Mouse (Mus musculus): Measurements from ENCODE around the gene Rhno1.
A peak's percentile ranks its signal among the peaks of the same experiment; 100 is the strongest.

The Rhno1 gene

GRCm38 (mm10) chr6:128361901-128362300, 810 bp downstream of the Rhno1 start:
- DNase-seq = no peak

- peak; percentile 86 for DNase-seq
Observed at GRCm38 (mm10) chr6:128358999-128359398, 3.7 kb downstream of the Rhno1 start.

GRCm38 (mm10) chr6:128355726-128356416, 6.8 kb downstream of the Rhno1 start, which contains the start of gene Tulp3:
TSS of gene Tulp3 (minus strand) at chr6:128355851.
- peak; percentile 99 to 100 for DNase-seq

- DNase-seq = peak; percentile 60 to 62
Observed at GRCm38 (mm10) chr6:128355201-128355681, 7.5 kb downstream of the Rhno1 start.

GRCm38 (mm10) chr6:128354140-128354539, 8.6 kb downstream of the Rhno1 start:
- DNase-seq = no peak

- no peak for DNase-seq
Observed at GRCm38 (mm10) chr6:128349711-128350110, 13.0 kb downstream of the Rhno1 start.

- no peak for DNase-seq
Observed at GRCm38 (mm10) chr6:128346782-128347181, 15.9 kb downstream of the Rhno1 start.

- DNase-seq = no peak
Observed at GRCm38 (mm10) chr6:128345623-128346022, 17.1 kb downstream of the Rhno1 start.

GRCm38 (mm10) chr6:128341956-128342723, 20.6 kb downstream of the Rhno1 start:
- DNase-seq = no peak

GRCm38 (mm10) chr6:128338876-128339275, 23.8 kb downstream of the Rhno1 start:
- DNase-seq = no peak

- no peak for DNase-seq
Observed at GRCm38 (mm10) chr6:128337467-128337866, 25.2 kb downstream of the Rhno1 start.

- peak; percentile 86 to 93 for DNase-seq
Observed at GRCm38 (mm10) chr6:128334397-128335124, 28.1 kb downstream of the Rhno1 start.

- peak; percentile 75 to 76 for DNase-seq
Observed at GRCm38 (mm10) chr6:128318317-128318716, 44.4 kb downstream of the Rhno1 start.

GRCm38 (mm10) chr6:128315597-128315996, 47.1 kb downstream of the Rhno1 start:
- DNase-seq = no peak

GRCm38 (mm10) chr6:128314796-128315195, 47.9 kb downstream of the Rhno1 start:
- no peak for DNase-seq

- peak; percentile 78 to 85 for DNase-seq
Observed at GRCm38 (mm10) chr6:128308311-128308710, 54.4 kb downstream of the Rhno1 start.

Measured in cerebellum, postnatal 14 days (tissue).